In genomic region chr8:114821543-114821942, GRCm38 (mm10) we compare ENCODE assay signal across 9 mouse cellular contexts.
A peak's percentile ranks its signal among the peaks of the same experiment; 100 is the strongest.
DNase-seq lines count a peak whose midpoint lies in the region; ATAC-seq and TF ChIP-seq lines count a peak whose summit lies in the region.
"Had no signal": no experiment of that assay in that cellular context is flagged by ENCODE, and none has a peak within 500 bp of the region (broad histone marks: within the 10 kb centered on the region; RNA-seq: fewer than 3 reads in every experiment).

No protein-coding gene starts in this region.

- H3K4me1 ChIP-seq in heart, embryonic 10.5 days = peaks cover 8% of the 10 kb centered on the region
- H3K4me1 ChIP-seq in lung, embryonic 14.5 days (ENCODE audit: insufficient read depth) = 0 out of 2 replicates have a peak, but pooled peaks cover 3% of the 10 kb centered on the region
- H3K4me1 ChIP-seq in stomach, postnatal 0 days (replicated peaks; ENCODE audit: control insufficient read depth, insufficient read depth) = no peaks in the 10 kb centered on the region
- H3K4me1 ChIP-seq in hindbrain, embryonic 10.5 days (replicated peaks) = peaks cover 13% of the 10 kb centered on the region
- H3K4me1 ChIP-seq: neural tube, embryonic 13.5 days had no signal

- peak; percentile 99 for DNase-seq in heart, adult 11 months
- DNase-seq in heart, embryonic 10.5 days (ENCODE audit: low spot score) = no peak
- DNase-seq in heart, postnatal 36 days = peak; percentile 56 to 67
- DNase-seq in lung, embryonic 14.5 days = peak; percentile 66
- peak; percentile 27 for DNase-seq in stomach, postnatal 0 days (ENCODE audit: low spot score)
- DNase-seq in cerebellum, adult 18-20 months = no peak
- DNase-seq in hindbrain, embryonic 10.5 days (ENCODE audit: low spot score) = no peak
- no peak for DNase-seq in left cerebral cortex, postnatal 25 days (ENCODE audit: low spot score in 2 of 2)

- no peak overlapping the region for H3K4me2 ChIP-seq in lung, embryonic 14.5 days
- no peak overlapping the region for H3K4me2 ChIP-seq in stomach, postnatal 0 days (replicated peaks; ENCODE audit: low read depth)
- H3K4me2 ChIP-seq: neural tube, embryonic 13.5 days had no signal

- intact Hi-C loops in heart, postnatal 36 days (cut with DNase I) = no loop called here
- intact Hi-C loops in left cerebral cortex, postnatal 25 days (cut with DNase I) = no loop called here

- ATAC-seq in lung, embryonic 14.5 days (ENCODE audit: insufficient read depth) = no peak
- peak; percentile 73; the same call in 1 of the 2 replicates for ATAC-seq in stomach, postnatal 0 days (ENCODE audit: low FRiP score, low TSS enrichment)

- H3K9ac ChIP-seq in lung, embryonic 14.5 days = no peak overlapping the region
- no peak overlapping the region for H3K9ac ChIP-seq in stomach, postnatal 0 days (ENCODE audit: low read length)
- H3K9ac ChIP-seq: neural tube, embryonic 13.5 days had no signal

- no peaks in the 10 kb centered on the region for H3K27me3 ChIP-seq in heart, embryonic 10.5 days (ENCODE audit: insufficient read depth, poor library complexity, severe bottlenecking)
- H3K27me3 ChIP-seq in lung, embryonic 14.5 days (ENCODE audit: insufficient read depth, low read length) = no peaks in the 10 kb centered on the region
- H3K27me3 ChIP-seq in stomach, postnatal 0 days (ENCODE audit: control insufficient read depth, insufficient read depth, low read length) = no peaks in the 10 kb centered on the region
- no peaks in the 10 kb centered on the region for H3K27me3 ChIP-seq in hindbrain, embryonic 10.5 days (ENCODE audit: insufficient read depth, poor library complexity, severe bottlenecking)
- H3K27me3 ChIP-seq: neural tube, embryonic 13.5 days had no signal

- no peaks in the 10 kb centered on the region for H3K9me3 ChIP-seq in heart, embryonic 10.5 days
- no peaks in the 10 kb centered on the region for H3K9me3 ChIP-seq in lung, embryonic 14.5 days (ENCODE audit: low read depth, low read length)
- H3K9me3 ChIP-seq in stomach, postnatal 0 days (ENCODE audit: control insufficient read depth, low read length) = no peaks in the 10 kb centered on the region
- no peaks in the 10 kb centered on the region for H3K9me3 ChIP-seq in hindbrain, embryonic 10.5 days
- H3K9me3 ChIP-seq: neural tube, embryonic 13.5 days had no signal

- H3K4me3 ChIP-seq in heart, embryonic 10.5 days = no peak overlapping the region
- no peak overlapping the region for H3K4me3 ChIP-seq in lung, embryonic 14.5 days (ENCODE audit: low read depth, low read length)
- H3K4me3 ChIP-seq in stomach, postnatal 0 days (ENCODE audit: low read depth, low read length) = no peak overlapping the region
- H3K4me3 ChIP-seq in hindbrain, embryonic 10.5 days = no peak overlapping the region
- H3K4me3 ChIP-seq: neural tube, embryonic 13.5 days had no signal

- TF ChIP-seq CTCF in lung, embryonic 14.5 days (IDR thresholded peaks at IDR 0.05; ENCODE audit: low read depth) = no peak
- no peak for TF ChIP-seq CTCF in stomach, postnatal 0 days (IDR thresholded peaks at IDR 0.05; ENCODE audit: low read depth)

- 67% methylated on average over 8 of the region's 8 CpGs for WGBS in heart, embryonic 10.5 days
- WGBS in lung, embryonic 14.5 days = 39% methylated on average over 8 of the region's 8 CpGs
- WGBS in stomach, postnatal 0 days = 25% methylated on average over 8 of the region's 8 CpGs
- WGBS in hindbrain, embryonic 10.5 days = 84% methylated on average over 8 of the region's 8 CpGs

- no peak for TF ChIP-seq EP300 in stomach, postnatal 0 days (optimal IDR thresholded peaks at IDR 0.05)

- no peak overlapping the region for H3K27ac ChIP-seq in heart, embryonic 10.5 days
- no peak overlapping the region for H3K27ac ChIP-seq in lung, embryonic 14.5 days (ENCODE audit: low read depth)
- H3K27ac ChIP-seq in stomach, postnatal 0 days (replicated peaks) = no peak overlapping the region
- H3K27ac ChIP-seq in hindbrain, embryonic 10.5 days = no peak overlapping the region
- H3K27ac ChIP-seq: neural tube, embryonic 13.5 days had no signal

- H3K36me3 ChIP-seq in heart, embryonic 10.5 days = no peaks in the 10 kb centered on the region
- H3K36me3 ChIP-seq in lung, embryonic 14.5 days (ENCODE audit: insufficient read depth) = no peaks in the 10 kb centered on the region
- H3K36me3 ChIP-seq in stomach, postnatal 0 days (ENCODE audit: control insufficient read depth, insufficient read depth, low read length) = no peaks in the 10 kb centered on the region
- H3K36me3 ChIP-seq in hindbrain, embryonic 10.5 days = no peaks in the 10 kb centered on the region
- H3K36me3 ChIP-seq: neural tube, embryonic 13.5 days had no signal

Comparison
In these comparisons a context has a peak if more than half of its experiments do, and no peak if none do; other contexts are left out.
1. DNase-seq: peak in heart, adult 11 months (single experiment), heart, postnatal 36 days (2 of 2), lung, embryonic 14.5 days (single experiment) and stomach, postnatal 0 days (single experiment); none in heart, embryonic 10.5 days (single experiment), cerebellum, adult 18-20 months (0 of 2), hindbrain, embryonic 10.5 days (single experiment) and left cerebral cortex, postnatal 25 days (0 of 2).